Mouse (Mus musculus) megakaryocyte, embryonic 14.5 days (primary cell): Measurements from ENCODE around the gene Fam129a.

ENCODE experiments used
- FLI1 ChIP-seq: IDR thresholded peaks from 2 replicates; pipeline ENCODE4 v1.6.1; 2012; ENCODE audit warnings: low read length, inconsistent platforms, mixed read lengths
- GATA1 ChIP-seq: IDR thresholded peaks from 3 replicates; pipeline ENCODE4 v1.6.1; 2012; ENCODE audit warnings: mixed read lengths, low read length, inconsistent platforms, borderline replicate concordance

- TF ChIP-seq GATA1 (no peak), FLI1 (no peak)
Measured at GRCm38 (mm10) chr1:151758991-151759390, 188.0 kb downstream of the Fam129a start.
